In genomic region chr10:63633915-63634314, GRCm38 (mm10) we compare ENCODE assay signal across 27 mouse cellular contexts.
"Had no signal": no experiment of that assay in that cellular context is flagged by ENCODE, and none has a peak within 500 bp of the region (broad histone marks: within the 10 kb centered on the region; RNA-seq: fewer than 3 reads in every experiment).

No protein-coding gene starts in this region.

- H3K9me3 ChIP-seq: heart, embryonic 13.5 days; heart, embryonic 15.5 days; hindbrain, embryonic 10.5 days; hindbrain, embryonic 12.5 days; intestine, embryonic 15.5 days; limb, embryonic 13.5 days; limb, embryonic 15.5 days; liver, embryonic 12.5 days had no signal

- ATAC-seq: hindbrain, embryonic 16.5 days; inflammation-experienced regulatory T-cells, adult 6 months; intestine, embryonic 15.5 days; intestine, postnatal 0 days; liver, embryonic 12.5 days had no signal

- H3K4me1 ChIP-seq: hindbrain, embryonic 10.5 days; hindbrain, embryonic 12.5 days; intestine, embryonic 15.5 days; limb, embryonic 13.5 days; limb, embryonic 15.5 days had no signal

- H3K4me3 ChIP-seq: heart, adult 2 months; heart, embryonic 13.5 days; heart, embryonic 15.5 days; hindbrain, embryonic 10.5 days; hindbrain, embryonic 12.5 days; intestine, embryonic 15.5 days; layer of hippocampus, adult 2 months; limb, embryonic 13.5 days; limb, embryonic 15.5 days; liver, embryonic 12.5 days had no signal

- H3K36me3 ChIP-seq: heart, embryonic 13.5 days; heart, embryonic 15.5 days; hindbrain, embryonic 10.5 days; hindbrain, embryonic 12.5 days; intestine, embryonic 15.5 days; limb, embryonic 13.5 days; limb, embryonic 15.5 days; liver, embryonic 12.5 days had no signal

- H3K9ac ChIP-seq: heart, embryonic 13.5 days; heart, embryonic 15.5 days; hindbrain, embryonic 12.5 days; hindbrain, embryonic 14.5 days; intestine, embryonic 15.5 days; limb, embryonic 13.5 days; limb, embryonic 15.5 days; liver, embryonic 12.5 days; liver, embryonic 14.5 days had no signal

- DNase-seq: gastrocnemius, postnatal 14 days; gastrocnemius, postnatal 36 days; heart, adult 11 months; heart, adult 2 months; heart, postnatal 14 days; heart, postnatal 36 days; kidney, adult 18-20 months; kidney, adult 8-10 months; kidney, postnatal 10 days; kidney, postnatal 25 days; kidney, postnatal 4 days; left cerebral cortex, postnatal 4 days had no signal

- H3K4me2 ChIP-seq: heart, embryonic 11.5 days; heart, embryonic 13.5 days; heart, embryonic 15.5 days; hindbrain, embryonic 12.5 days; hindbrain, embryonic 14.5 days; intestine, embryonic 15.5 days; limb, embryonic 13.5 days; limb, embryonic 15.5 days; liver, embryonic 12.5 days had no signal

- H3K27ac ChIP-seq: heart, adult 2 months; heart, embryonic 13.5 days; heart, embryonic 15.5 days; hindbrain, embryonic 10.5 days; hindbrain, embryonic 12.5 days; hindbrain, embryonic 14.5 days; intestine, embryonic 15.5 days; layer of hippocampus, adult 2 months; limb, embryonic 13.5 days; limb, embryonic 15.5 days; liver, embryonic 12.5 days; liver, embryonic 14.5 days had no signal

- H3K27me3 ChIP-seq: heart, embryonic 13.5 days; heart, embryonic 15.5 days; hindbrain, embryonic 12.5 days; intestine, embryonic 15.5 days; limb, embryonic 13.5 days; limb, embryonic 15.5 days; liver, embryonic 12.5 days had no signal
